Mouse (Mus musculus) ovary, adult 2 months (tissue): Measurements from ENCODE around the gene Snapc4. TPM values are rescaled to one million over a fixed set of nuclear protein-coding genes. Genes with fewer than 3 reads are reported as not detected.

Experiments used
- polyA plus RNA-seq: library from polyadenylated mRNA; depleted of rRNA; stranded (reverse); fragments of >200 nt; gene quantifications from 2 replicates; pipeline ENCODE4 v1.2.3, GENCODE M21; 2012; rRNA removed

The Snapc4 gene
- 57.2 and 62.3 TPM in 2 replicates for polyA plus RNA-seq

DNA sequence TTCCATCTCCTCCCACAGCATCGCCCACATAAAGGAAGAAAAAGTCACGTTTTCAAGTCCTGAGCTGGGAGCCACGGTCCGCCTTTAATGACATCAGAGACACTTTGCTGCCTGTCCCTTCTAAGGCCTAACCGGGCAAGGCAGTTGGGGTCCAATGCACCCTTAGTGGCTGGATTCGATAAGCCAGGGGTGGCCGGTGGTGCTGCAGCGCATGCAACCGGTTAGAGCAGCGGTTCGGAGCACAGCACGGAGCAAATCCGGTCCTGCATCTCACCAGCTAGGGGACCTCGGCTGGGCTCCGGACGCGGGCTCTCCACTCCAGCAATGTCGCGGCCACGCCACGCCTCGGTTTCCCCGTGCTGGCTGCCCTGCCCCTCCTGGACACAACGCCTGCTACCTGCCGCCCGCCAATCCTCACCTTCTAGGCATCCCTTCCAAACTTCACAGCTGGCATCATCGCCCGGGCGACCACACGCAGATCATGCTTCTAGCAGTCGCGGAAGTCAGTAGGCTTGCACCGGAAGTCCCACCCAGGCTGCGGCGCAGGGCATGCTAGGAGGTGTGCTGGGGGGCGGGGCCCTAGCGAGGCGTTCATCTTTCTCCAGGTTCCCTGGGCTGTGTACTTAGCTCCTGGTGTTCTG lies at the start of gene Snapc4:
Snapc4 (minus strand) TSS at position 523 of the 641 bp plus-strand sequence.

DNA sequence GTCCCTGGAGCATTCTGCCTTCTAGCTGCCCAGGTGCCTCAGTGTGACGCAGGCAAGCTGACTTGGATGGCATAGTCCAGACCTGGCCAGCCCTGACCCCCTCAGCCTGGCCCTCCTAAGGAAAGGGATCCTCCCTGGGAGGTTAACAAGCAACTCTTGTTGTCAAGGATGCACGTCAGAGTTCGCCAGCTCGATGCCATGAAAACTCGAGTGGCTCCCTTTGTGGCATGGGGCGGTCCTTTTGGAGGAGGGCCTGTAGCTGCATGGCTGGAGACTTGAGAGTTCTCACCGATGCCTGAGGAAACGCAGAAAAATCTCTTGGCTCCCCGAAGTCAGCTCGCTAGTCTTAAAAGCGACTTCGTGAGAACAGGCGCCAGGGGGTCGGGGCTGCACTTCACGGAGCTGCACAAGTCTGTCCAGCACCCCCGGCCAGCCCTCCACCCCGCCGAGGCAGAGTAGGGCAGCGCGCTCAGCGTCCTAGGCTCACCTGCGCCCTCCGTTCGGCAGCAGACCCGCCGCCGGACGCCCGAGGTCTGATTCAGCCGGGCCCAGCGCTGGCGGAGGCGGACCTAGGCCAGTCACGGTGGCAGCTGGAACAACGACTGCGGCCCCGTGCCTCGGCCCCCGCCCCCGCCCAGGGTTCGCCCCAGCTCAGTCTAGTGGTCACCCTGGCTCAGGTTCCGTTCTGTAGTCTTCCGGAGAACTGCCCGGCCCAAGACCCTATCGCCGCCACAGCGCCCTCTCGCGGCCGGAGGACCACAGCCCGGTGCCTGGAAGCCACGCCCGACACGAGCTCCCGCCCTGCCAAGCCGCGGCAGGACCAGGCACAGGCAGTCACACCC lies 28.3 kb upstream of the Snapc4 start, which contains the start of gene Inpp5e:
Inpp5e (minus strand) TSS at position 689 of the 842 bp plus-strand sequence.

DNA sequence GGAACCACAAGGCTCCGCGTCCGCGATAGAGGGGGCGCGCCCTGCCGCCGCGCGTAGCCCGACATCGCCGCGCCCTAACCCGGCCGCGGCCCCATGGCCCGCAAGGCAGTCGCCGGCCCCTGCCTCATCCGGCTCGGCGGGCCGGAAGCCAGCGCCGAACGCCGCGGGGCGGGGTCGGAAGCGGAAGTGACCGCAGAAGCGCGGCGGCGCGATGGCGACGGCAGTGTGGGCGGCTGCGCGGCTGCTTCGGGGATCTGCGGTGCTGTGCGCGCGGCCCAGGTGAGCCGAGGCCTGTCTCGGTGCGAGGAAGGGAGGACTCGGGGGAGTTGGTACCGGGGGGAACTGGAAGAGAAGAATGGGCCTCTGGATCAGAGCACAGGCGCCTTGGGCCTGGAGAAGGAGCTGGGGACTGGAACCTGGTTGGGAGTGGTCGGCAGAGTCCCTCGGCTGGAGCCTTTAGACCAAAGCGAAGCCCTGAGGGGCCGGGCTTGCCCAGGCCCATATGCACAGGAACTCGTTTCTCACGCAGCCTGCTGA lies 8.8 kb upstream of the Snapc4 start, which contains the start of the genes Entr1 and Pmpca:
Entr1 (minus strand) TSS at position 163 of the 537 bp plus-strand sequence.
Pmpca (plus strand) TSS at position 186 of the 537 bp plus-strand sequence.

DNA sequence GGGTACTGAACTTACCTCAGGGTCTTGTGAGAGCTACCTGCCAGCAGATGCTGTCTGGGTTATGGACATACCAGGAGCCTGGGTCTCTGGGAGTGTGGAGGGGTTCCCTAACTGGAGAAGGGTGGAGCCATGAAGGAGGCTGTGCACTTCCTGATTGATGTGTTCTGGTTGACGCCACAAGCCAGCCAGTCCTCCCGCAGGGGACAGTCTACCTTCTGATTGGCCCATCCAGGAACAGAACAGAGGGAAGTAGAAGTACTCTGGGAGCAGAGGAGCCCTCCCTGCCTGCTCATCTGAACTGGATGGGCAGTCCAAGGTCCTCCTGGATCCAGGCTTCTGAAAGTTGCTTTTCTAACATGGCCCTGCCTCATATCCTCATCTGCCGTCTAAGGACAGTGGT lies 19.7 kb downstream of the Snapc4 start, which contains the start of gene Card9:
Card9 (minus strand) TSS at position 147 of the 400 bp plus-strand sequence.

DNA sequence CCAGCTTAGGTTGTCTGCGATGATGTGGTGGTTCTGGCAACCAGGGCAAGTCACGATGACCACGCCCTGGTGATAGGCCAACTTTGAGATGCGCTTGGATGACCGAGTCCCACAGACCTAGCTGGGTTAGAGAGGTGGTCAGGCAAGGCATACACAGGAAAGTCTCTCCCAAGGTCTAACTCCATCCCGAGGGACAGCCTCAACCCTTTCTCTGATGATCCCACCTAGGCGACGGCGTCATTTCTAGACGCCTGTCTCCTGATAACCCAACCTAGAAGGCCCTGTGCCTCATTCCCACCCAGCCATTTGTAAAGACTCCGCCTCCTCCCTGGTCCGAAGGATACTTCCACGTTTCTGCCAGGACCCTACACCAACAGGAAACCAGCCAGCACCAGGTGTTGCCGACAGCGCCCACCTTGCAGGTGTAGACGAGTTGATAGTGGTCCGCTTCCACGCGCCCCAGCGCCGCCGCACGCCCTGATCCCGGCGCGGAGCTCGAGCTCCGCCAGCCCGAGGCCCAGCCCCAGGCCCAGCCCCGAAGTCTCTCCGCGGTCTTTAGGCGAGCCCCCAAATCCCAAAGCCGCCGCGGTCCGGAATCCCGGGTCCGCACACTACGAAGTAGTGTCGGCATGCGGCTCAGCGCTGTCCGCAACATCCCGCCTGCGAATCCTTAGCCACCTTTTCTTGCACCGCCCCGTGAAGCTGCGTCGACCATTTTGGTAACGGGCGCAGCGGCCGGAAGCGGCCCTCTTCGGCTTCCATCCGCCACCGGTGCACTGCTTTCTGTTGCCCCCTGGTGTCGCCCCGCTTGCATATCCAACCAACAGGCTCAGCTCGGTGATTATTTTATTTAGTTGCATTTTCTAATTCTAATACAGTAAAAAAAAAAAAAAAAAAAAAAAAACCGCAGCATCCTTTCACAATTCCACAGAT lies 28.8 kb downstream of the Snapc4 start, which contains the start of gene Dnlz:
Dnlz (minus strand) TSS at position 753 of the 933 bp plus-strand sequence.

DNA sequence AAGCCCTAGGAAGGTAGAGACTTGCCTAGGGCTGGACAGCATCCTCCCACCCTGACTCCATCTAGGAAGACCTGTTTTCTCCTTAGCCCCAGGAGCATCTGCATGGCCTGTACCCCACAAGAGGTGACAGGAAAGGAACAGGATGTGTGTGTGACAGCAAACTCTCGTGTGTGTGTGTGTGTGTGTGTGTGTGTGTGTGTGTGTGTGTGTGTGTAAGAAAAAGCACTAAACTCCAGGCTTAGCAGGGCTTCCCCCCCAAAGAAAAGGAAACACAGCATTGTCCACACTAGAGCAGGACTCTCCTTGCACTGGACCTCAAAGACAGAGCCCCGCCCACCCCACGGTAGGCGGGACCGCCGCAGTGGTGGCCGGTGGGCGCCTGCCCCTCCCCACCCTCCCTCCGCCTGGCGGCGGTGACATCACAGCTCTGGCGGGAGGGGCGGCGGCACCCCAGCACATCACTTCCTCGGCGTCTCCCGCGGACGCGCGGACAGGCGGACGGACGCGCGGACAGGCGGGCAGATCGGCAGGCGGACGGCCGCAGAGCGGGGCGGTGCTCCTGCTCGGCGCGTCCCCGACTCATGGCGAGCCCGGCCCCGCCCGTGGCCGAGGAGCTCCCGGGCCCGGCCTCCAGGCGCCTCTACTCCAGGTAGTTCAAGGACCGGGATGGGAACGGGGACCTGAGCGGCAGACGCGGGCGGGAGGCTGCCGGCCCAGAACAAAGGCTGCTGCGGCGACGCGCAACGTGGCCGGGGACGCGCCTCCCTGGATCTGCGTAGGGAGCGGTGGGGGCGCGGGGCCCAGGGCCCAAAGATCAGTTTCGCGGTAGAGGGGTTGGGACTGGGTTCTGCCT lies 65.2 kb downstream of the Snapc4 start, which contains the start of gene Gpsm1:
Gpsm1 (plus strand) TSS at position 444 of the 853 bp plus-strand sequence.

Other genes starting within 250 kb of the Snapc4 start
- gene Lhx3, start 172.4 kb downstream of the Snapc4 start, polyA plus RNA-seq: 0.07 and 0.10 TPM in 2 replicates
- 37.8 and 41.4 TPM in 2 replicates for gene Qsox2, start 143.1 kb downstream of the Snapc4 start, polyA plus RNA-seq
- gene Ccdc187, start 86.1 kb downstream of the Snapc4 start, polyA plus RNA-seq: 6.9 and 7.1 TPM in 2 replicates
- gene Gpsm1, start 65.1 kb downstream of the Snapc4 start, polyA plus RNA-seq: 106 and 123 TPM in 2 replicates
- 26.7 and 27.7 TPM in 2 replicates for gene Dnlz, start 28.5 kb downstream of the Snapc4 start, polyA plus RNA-seq
- gene Card9, start 19.7 kb downstream of the Snapc4 start, polyA plus RNA-seq: 4.7 and 8.1 TPM in 2 replicates
- 106 and 111 TPM in 2 replicates for gene Entr1, start 8.7 kb upstream of the Snapc4 start, polyA plus RNA-seq
- 36.9 and 47.6 TPM in 2 replicates for gene Pmpca, start 8.7 kb upstream of the Snapc4 start, polyA plus RNA-seq
- gene Inpp5e, start 28.6 kb upstream of the Snapc4 start, polyA plus RNA-seq: 38.9 and 47.6 TPM in 2 replicates
- gene Sec16a, start 64.6 kb upstream of the Snapc4 start, polyA plus RNA-seq: 94.3 and 145 TPM in 2 replicates
- gene Notch1, start 136.0 kb upstream of the Snapc4 start, polyA plus RNA-seq: 44.5 and 55.4 TPM in 2 replicates
- 317 and 395 TPM in 2 replicates for gene Egfl7, start 199.4 kb upstream of the Snapc4 start, polyA plus RNA-seq
- not detected in 2 replicates for gene Gm20532, start 206.0 kb upstream of the Snapc4 start, polyA plus RNA-seq
- 145 and 170 TPM in 2 replicates for gene Agpat2, start 223.8 kb upstream of the Snapc4 start, polyA plus RNA-seq
- gene Fam69b, start 247.8 kb upstream of the Snapc4 start, polyA plus RNA-seq: 35.0 and 40.4 TPM in 2 replicates